Mouse (Mus musculus) heart, embryonic 14.5 days (tissue): ENCODE data around the gene Psmc3. TPM values are rescaled to one million over a fixed set of nuclear protein-coding genes. Genes with fewer than 3 reads are reported as not detected.
"Not testable (repeated sequence)": the region's sequence is repeated elsewhere in the genome, so short reads cannot be mapped to it uniquely, and the experiment has no call there.

Experiments used
- ATAC-seq: fragments of 200-750 bp; cut with Nextera tagmentation; 2 replicates; pipeline ENCODE4 v1.8.0; 2017; ENCODE audit warnings: low read depth, moderate TSS enrichment; ENCODE audit not compliant: insufficient number of reproducible peaks, insufficient read depth, low FRiP score
- H3K27ac ChIP-seq, 2 experiments: fragments of 200-500 bp in 1 of 2; fragments of 300-500 bp in 1 of 2; sonication (generic) in 1 of 2; replicated peaks in 1 of 2; 2 replicates each; pipeline ENCODE4 v1.5.1; 2012 to 2014; ENCODE audit warnings: low read depth in 2 of 2, low read length in 2 of 2, control low read depth in 1 of 2, mild to moderate bottlenecking in 1 of 2, mixed read lengths in 1 of 2; ENCODE audit not compliant: control insufficient read depth in 1 of 2, insufficient read depth in 1 of 2
- H3K27me3 ChIP-seq: fragments of 300-500 bp; sonication (generic); 2 replicates; pipeline ENCODE4 v1.6.1; 2014; ENCODE audit warnings: mild to moderate bottlenecking, low read length, control low read depth; ENCODE audit not compliant: control insufficient read depth, insufficient read depth
- H3K36me3 ChIP-seq: fragments of 300-500 bp; sonication (generic); 2 replicates; pipeline ENCODE4 v1.6.1; 2014; ENCODE audit warnings: mild to moderate bottlenecking, control low read depth, low read length, mixed read lengths; ENCODE audit not compliant: control insufficient read depth, insufficient read depth
- H3K4me1 ChIP-seq, 2 experiments: fragments of 200-500 bp in 1 of 2; fragments of 300-500 bp in 1 of 2; sonication (generic) in 1 of 2; 2 replicates each; pipeline ENCODE4 v1.6.1; 2012 to 2014; ENCODE audit warnings: low read length in 2 of 2, control low read depth in 1 of 2, mixed read lengths in 1 of 2; ENCODE audit not compliant: control insufficient read depth in 2 of 2, insufficient read depth in 2 of 2
- H3K4me2 ChIP-seq: fragments of 300-500 bp; sonication (generic); 2 replicates; pipeline ENCODE4 v1.6.1; 2014; ENCODE audit warnings: mild to moderate bottlenecking, low read length
- H3K4me3 ChIP-seq, 2 experiments: fragments of 200-500 bp in 1 of 2; fragments of 300-500 bp in 1 of 2; sonication (generic) in 1 of 2; 2 replicates each; pipeline ENCODE4 v1.5.1; 2012 to 2014; ENCODE audit warnings: low read length in 2 of 2, mild to moderate bottlenecking in 2 of 2, control low read depth in 1 of 2, low read depth in 1 of 2, moderate library complexity in 1 of 2; ENCODE audit not compliant: control insufficient read depth in 1 of 2, insufficient read depth in 1 of 2
- H3K9ac ChIP-seq: fragments of 300-500 bp; sonication (generic); 2 replicates; pipeline ENCODE4 v1.6.1; 2014; ENCODE audit warnings: mild to moderate bottlenecking, low read length
- H3K9me3 ChIP-seq: fragments of 300-500 bp; sonication (generic); 2 replicates; pipeline ENCODE4 v1.6.1; 2016; ENCODE audit warnings: low read length, control low read depth; ENCODE audit not compliant: control insufficient read depth
- WGBS: fragments of 180-500 bp; shearing (Covaris S2); extraction: QIAGEN DNeasy Blood & Tissue Kit; methylation state at CpG from one replicate; pipeline ENCODE4 v1.1.7; 2014; 5-methylcytosine and 5-hydroxymethylcytosine counted together
- polyA plus RNA-seq: library from polyadenylated mRNA; unstranded; fragments of >200 nt; fragmentation: Nextera tagmentation; extraction: Ambion mirVana; gene quantifications from 2 replicates; pipeline ENCODE4 v1.2.1, GENCODE M21; 2014

The Psmc3 gene
- polyA plus RNA-seq = 275 and 293 TPM in 2 replicates

GRCm38 (mm10) chr2:91053934-91054382 lies at the start of gene Psmc3:
Gene Psmc3, plus strand, starts transcription at chr2:91054009.
- peaks cover 51% of the 10 kb centered on the region for H3K36me3 ChIP-seq
- peak within 1 kb of the TSS; percentile 79 for H3K9ac ChIP-seq
- peak within 1 kb of the TSS; percentile 64 to 94 for H3K4me3 ChIP-seq
- H3K4me1 ChIP-seq = peaks cover 3 to 10% of the 10 kb centered on the region in 2 experiments; a peak in 3 of 4 replicates
- no peaks in the 10 kb centered on the region for H3K27me3 ChIP-seq
- H3K27ac ChIP-seq = peak within 1 kb of the TSS; percentile 81 to 91
- peak within 1 kb of the TSS; percentile 79 for H3K4me2 ChIP-seq
- peak; percentile 96 for ATAC-seq
- H3K9me3 ChIP-seq = no peaks in the 10 kb centered on the region
- under 1% methylated on average over 40 of the region's 40 CpGs for WGBS

DNA sequence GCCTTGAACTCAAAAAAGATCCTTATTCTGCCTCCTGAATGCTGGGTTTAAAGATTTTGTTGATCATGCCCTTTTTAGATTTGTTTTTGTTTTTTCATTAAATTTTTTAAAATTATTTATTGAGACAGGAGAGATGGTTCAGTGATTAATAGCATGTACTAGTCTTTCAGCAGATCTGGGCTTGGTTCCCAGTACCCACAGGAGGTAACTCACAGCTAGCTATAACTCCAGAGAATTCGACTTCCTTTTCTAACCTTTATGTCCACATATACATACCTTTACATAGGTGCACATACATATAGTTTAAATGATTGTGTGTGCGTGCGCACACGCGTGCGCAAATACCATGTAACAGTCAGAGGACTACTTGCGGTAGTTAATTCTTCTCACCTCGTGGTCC lies 45.3 kb upstream of the Psmc3 start:
- WGBS = 97% methylated on average over 8 of the region's 8 CpGs
- Histone ChIP-seq H3K27me3 (no peaks in the 10 kb centered on the region), H3K4me2 (no peak overlapping the region), H3K27ac (no peak overlapping the region), H3K9ac (no peak overlapping the region), H3K36me3 (peaks cover 93% of the 10 kb centered on the region), H3K9me3 (no peaks in the 10 kb centered on the region), H3K4me3 (no peak overlapping the region), H3K4me1 (no peaks in the 10 kb centered on the region)
- ATAC-seq = no peak

GRCm38 (mm10) chr2:91013881-91014280 lies 39.9 kb upstream of the Psmc3 start:
- no peaks in the 10 kb centered on the region for H3K27me3 ChIP-seq
- 87% methylated on average over 2 of the region's 2 CpGs for WGBS
- H3K4me1 ChIP-seq = no peaks in the 10 kb centered on the region
- no peak overlapping the region for H3K4me2 ChIP-seq
- H3K36me3 ChIP-seq = peaks cover 92% of the 10 kb centered on the region
- no peak overlapping the region for H3K27ac ChIP-seq
- no peaks in the 10 kb centered on the region for H3K9me3 ChIP-seq
- H3K4me3 ChIP-seq = no peak overlapping the region
- no peak overlapping the region for H3K9ac ChIP-seq
- no peak for ATAC-seq

GRCm38 (mm10) chr2:91015386-91015785 lies 38.4 kb upstream of the Psmc3 start:
- Histone ChIP-seq H3K4me3 (no peak overlapping the region), H3K27ac (no peak overlapping the region), H3K36me3 (peaks cover 89% of the 10 kb centered on the region), H3K27me3 (no peaks in the 10 kb centered on the region), H3K4me2 (no peak overlapping the region), H3K9ac (no peak overlapping the region), H3K9me3 (no peaks in the 10 kb centered on the region), H3K4me1 (no peaks in the 10 kb centered on the region)
- ATAC-seq = no peak
- WGBS = 88% methylated on average over 4 of the region's 4 CpGs

GRCm38 (mm10) chr2:91018061-91018788 lies 35.6 kb upstream of the Psmc3 start:
- Histone ChIP-seq H3K27ac (no peak overlapping the region), H3K36me3 (peaks cover 70% of the 10 kb centered on the region), H3K9ac (no peak overlapping the region), H3K27me3 (no peaks in the 10 kb centered on the region), H3K4me1 (peaks cover 0 to 3% of the 10 kb centered on the region in 2 experiments; a peak in 1 of 4 replicates), H3K9me3 (no peaks in the 10 kb centered on the region), H3K4me3 (no peak overlapping the region), H3K4me2 (no peak overlapping the region)
- ATAC-seq = no peak
- 87% methylated on average over 8 of the region's 8 CpGs for WGBS

- Histone ChIP-seq H3K9ac (no peak overlapping the region), H3K4me2 (no peak overlapping the region), H3K9me3 (no peaks in the 10 kb centered on the region), H3K4me1 (peaks cover 0 to 7% of the 10 kb centered on the region in 2 experiments; a peak in 1 of 4 replicates), H3K36me3 (peaks cover 53% of the 10 kb centered on the region), H3K27ac (no peak overlapping the region), H3K27me3 (no peaks in the 10 kb centered on the region), H3K4me3 (no peak overlapping the region)
- 91% methylated on average over 3 of the region's 3 CpGs for WGBS
- ATAC-seq = no peak
These were observed 33.9 kb upstream of the Psmc3 start for GRCm38 (mm10) chr2:91019911-91020310.

DNA sequence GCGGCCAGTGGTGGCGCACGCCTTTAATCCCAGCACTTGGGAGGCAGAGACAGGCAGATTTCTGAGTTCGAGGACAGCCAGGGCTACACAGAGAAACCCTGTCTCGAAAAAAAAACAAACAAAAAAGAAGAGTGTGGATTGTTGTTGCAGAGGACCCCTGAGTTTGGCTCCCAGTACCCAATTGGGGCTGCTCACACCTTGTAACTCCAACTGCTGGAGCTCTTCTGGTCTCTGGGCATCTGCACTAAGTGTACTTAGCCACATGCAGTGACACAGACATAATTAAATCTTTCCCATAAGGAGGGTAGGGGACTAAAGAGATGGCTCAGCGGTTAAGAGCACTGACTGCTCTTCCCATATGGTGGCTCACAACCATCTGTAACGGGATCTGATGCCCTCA lies 31.5 kb upstream of the Psmc3 start:
- not testable (repeated sequence) for H3K4me2 ChIP-seq, H3K27ac ChIP-seq, H3K4me3 ChIP-seq, ATAC-seq, H3K4me1 ChIP-seq, H3K9me3 ChIP-seq, H3K9ac ChIP-seq, H3K27me3 ChIP-seq
- 92% methylated on average over 7 of the region's 7 CpGs for WGBS
- H3K36me3 ChIP-seq = peaks cover 32% of the 10 kb centered on the region
